Mouse (Mus musculus) lung, postnatal 14 days (tissue): ENCODE measurements around the gene Rbm20.

ENCODE experiments used
- DNase-seq: peaks from one replicate; pipeline ENCODE4 v3.0.0; 2021

Rbm20 gene

GRCm38 (mm10) chr19:53724053-53724452, 46.9 kb downstream of the Rbm20 start:
- DNase-seq: no peak

DNA sequence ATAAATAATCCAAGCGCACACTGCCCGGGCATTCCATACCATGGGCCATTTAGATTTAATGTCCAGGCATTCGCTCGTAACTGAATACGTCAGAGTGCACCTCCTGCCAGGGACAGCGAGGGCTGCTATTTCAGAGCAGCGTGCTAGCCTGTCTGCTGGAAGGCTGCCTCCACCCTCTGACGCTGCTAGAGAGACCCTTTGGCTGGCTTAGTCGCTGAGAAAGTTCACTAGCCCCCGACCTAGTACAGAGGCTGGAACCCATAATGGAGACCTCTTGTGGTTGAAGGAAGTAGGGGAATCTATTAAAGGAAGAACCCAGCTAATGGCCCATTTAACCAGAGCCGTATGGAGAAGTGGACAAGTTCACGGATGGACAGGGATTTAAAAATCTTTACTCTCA, 49.2 kb downstream of the Rbm20 start:
- no peak for DNase-seq

DNA sequence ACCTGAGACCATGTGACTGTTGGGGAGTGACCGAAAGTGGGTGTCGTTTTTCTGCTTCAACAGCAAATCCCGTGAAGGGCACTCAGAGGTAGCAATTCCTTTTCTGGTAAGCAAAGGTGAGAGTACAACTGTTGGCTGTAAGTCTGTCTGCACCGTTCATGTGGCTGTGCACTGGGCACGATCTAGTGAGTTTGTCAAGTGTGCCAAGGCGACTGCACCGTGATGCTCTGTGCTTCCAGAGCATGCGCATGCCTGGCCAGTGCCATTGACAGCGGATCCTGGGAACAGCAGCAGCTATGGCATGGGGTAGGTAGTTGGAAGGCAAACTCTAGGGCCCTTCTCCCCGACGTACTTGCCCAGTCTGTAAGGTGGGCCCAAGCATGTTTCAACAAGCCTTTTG, 49.6 kb downstream of the Rbm20 start:
- no peak for DNase-seq

DNA sequence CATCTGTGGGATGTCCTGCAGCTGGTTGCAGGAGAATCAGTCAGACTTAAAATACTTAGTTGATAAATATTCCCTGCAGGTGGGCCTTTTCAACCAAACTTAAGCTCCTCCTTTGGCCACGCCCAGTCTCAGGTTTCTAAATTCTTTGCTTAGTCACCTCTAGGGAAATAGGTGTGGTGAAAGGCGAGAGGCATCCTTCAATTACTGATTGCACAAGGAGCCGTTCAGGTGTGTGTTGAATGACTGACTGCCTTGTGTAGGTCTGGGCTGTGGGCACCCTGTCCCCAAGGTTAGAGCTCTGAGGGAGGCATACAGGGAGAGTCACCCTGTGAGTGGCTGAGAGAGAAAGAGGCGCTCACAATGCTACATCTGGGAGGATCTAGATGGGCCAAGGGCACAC, 50.2 kb downstream of the Rbm20 start:
- DNase-seq: no peak

GRCm38 (mm10) chr19:53727886-53728669, 51.0 kb downstream of the Rbm20 start:
- no peak for DNase-seq

GRCm38 (mm10) chr19:53729919-53730318, 52.8 kb downstream of the Rbm20 start:
- no peak for DNase-seq

- DNase-seq: no peak
Observed at GRCm38 (mm10) chr19:53731761-53732201, 54.7 kb downstream of the Rbm20 start.

- peak; percentile 14 for DNase-seq
Observed at GRCm38 (mm10) chr19:53734845-53735244, 57.7 kb downstream of the Rbm20 start.

- DNase-seq: no peak
Observed at GRCm38 (mm10) chr19:53738701-53739131, 61.6 kb downstream of the Rbm20 start.

GRCm38 (mm10) chr19:53739570-53740266, 62.6 kb downstream of the Rbm20 start:
- no peak for DNase-seq

DNA sequence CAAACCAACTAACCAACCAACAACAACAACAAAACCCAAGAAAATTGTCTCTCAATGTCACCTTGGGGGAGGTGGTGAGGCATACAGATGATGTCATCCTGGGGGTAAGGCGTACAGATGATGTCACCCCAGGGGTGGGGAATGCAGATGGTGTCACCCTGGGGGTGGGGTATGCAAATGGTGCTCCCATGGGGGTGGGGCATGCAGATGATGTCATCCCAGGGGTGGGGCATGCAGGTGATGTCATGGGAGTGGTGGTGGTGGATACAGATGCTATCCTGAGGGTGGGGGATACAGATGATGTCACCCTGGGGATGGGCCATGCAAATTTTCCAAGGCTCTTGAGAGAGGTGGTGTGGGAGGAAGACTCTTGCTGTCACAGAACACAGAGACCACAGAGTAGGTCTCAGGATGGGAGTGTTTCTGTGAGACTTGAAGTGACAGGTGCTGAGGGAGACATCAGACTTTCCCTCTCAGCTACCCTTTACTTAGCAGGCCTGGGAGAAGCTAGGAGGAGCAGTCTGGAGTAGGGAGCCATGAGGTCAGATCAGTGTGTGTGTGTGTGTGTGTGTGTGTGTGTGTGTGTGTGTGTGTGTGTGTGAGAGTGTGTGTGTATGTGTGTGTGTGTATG, 63.8 kb downstream of the Rbm20 start:
- no peak for DNase-seq

DNA sequence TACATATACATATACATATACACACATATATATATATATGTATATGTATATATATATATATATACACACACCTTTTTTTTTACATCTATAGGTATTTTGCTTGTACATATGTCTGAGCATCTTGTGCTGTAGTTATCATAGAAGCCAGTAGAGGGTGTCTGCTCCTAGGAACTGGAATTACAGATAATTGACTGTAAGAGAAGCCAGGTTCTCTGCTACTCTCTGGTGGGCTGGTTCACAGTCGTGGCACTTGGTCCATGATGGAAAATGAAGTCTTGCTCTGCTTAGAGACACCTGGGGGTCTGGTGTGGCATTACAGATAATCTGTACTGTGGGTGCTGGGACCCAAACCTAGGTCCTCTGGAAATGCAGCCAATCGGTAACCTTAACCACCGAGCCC, 64.8 kb downstream of the Rbm20 start:
- DNase-seq: no peak

DNA sequence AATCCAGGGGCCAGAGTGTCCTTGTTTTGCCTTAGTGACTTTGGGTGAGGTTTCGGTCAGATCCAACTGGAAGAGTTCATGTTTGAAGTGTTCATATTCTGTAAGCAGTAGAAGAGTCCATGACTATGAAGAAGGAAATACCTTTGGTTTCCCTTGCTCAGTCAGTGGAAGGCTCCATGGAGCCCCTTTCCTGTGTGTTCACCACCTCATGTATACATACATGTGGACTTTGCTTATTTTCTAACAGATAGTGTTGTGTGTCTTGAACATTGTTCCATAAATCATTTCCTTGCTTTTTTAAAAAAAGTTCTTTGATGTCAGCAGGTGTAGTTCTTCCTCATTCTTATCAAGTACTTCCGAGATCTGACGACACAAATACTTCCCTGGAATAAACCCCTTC, 68.2 kb downstream of the Rbm20 start:
- DNase-seq: no peak

GRCm38 (mm10) chr19:53746116-53746515, 69.0 kb downstream of the Rbm20 start:
- no peak for DNase-seq

DNA sequence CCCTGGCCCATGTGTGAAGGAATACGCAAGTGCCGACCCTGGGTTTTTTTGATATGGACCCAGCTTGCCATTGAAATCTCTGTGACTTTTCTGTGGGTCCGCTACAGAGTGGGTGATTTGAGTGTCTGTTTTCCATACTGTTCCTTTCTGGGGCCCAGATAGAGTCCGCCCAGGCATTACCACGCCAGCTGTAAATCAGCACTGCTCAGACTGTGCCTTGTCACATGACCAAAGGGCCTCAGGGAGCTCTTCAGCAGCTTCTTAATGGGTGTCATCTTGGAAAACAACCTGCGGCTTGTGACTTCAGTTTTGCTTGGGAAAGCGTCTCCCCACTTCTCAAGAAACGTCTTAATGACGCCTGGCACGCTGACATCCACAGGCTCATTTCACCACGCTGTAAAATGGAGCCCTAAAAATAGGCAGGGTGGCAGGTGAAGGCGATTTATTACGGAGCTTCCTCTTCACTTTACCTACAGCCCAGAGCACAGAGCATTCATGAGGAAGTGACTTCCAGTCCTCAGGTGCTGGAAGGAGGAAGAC, 71.2 kb downstream of the Rbm20 start:
- DNase-seq: no peak

DNA sequence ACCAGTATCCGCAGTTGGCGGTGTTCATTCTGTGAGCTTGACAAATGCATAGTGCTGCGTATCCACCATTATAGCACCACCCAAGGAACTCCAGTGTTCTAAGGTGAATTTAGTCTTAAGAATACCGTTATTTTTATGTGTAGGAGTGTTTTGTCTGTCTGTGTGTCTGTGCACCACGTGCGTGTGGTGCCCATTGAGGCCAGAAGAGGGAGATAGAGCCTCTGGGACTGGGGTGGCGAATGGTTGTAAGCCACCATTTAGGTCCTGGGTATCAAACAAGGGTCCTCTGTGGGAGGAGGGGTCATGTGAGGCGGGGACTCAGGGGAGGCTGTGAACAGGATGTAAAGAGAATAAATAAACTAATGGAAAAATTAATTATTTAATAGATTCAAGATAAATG, 72.2 kb downstream of the Rbm20 start:
- no peak for DNase-seq

DNA sequence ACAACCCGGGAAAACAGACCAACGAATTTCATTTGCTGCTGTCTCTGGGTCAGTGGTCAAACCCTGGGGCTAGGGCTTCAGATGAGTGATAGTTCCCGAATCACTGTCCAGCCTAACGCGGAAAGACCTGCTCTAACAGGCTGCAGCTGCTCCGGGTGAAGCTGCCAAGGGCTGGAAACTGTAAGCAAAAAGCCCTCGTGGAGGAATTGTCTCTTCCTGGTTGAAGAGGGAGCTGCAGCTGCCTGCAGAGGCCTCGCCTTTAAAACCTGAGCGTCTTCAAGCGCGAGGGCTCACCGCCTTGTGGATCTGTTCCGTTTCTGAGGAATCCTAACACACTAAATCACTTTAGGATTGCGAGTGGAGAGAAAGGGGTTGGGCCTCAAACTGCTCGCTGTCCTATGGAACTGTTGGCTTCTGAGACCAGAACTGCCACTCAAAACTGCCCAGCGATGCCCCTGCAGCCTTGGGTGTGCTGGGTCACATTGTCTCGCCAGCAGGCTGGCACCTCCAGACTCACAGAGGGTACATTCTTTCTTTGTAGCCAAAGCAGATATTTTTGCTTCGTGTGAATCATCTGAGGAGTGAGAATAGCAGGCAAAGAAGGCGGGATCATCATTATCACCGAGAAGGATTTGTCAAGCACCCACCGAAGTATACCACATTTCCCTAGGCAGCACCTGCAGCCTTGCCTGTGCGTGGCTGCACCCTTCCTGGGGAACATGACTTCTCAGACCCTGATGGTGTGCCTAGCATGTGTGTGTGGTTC, 74.5 kb downstream of the Rbm20 start:
- DNase-seq: no peak

- DNase-seq: no peak
Observed at GRCm38 (mm10) chr19:53752993-53753392, 75.9 kb downstream of the Rbm20 start.

GRCm38 (mm10) chr19:53754421-53754830, 77.3 kb downstream of the Rbm20 start:
- no peak for DNase-seq

GRCm38 (mm10) chr19:53755346-53755745, 78.2 kb downstream of the Rbm20 start:
- no peak for DNase-seq

GRCm38 (mm10) chr19:53757432-53758109, 80.5 kb downstream of the Rbm20 start:
- DNase-seq: no peak

- DNase-seq: no peak
Observed at GRCm38 (mm10) chr19:53758881-53759418, 81.8 kb downstream of the Rbm20 start.
